Mouse (Mus musculus) kidney, postnatal 0 days (tissue): ENCODE results near the gene Shf. TPM values are rescaled to one million over a fixed set of nuclear protein-coding genes. Genes with fewer than 3 reads are reported as not detected.
A peak's percentile ranks its signal among the peaks of the same experiment; 100 is the strongest.

Source experiments
- ATAC-seq: fragments of 200-750 bp; cut with Nextera tagmentation; replicated peaks from 2 replicates; pipeline ENCODE4 v1.8.0; 2017; ENCODE audit warnings: low read depth, moderate number of reproducible peaks, moderate TSS enrichment, moderate library complexity; ENCODE audit not compliant: low FRiP score
- DNase-seq: peaks from one replicate; pipeline ENCODE4 v3.0.0-alpha.2; 2016; ENCODE audit warnings: low spot score
- H3K27ac ChIP-seq: fragments of 300-500 bp; sonication (generic); 2 replicates; pipeline ENCODE4 v1.5.1; 2014; ENCODE audit warnings: mild to moderate bottlenecking
- H3K27me3 ChIP-seq: fragments of 300-500 bp; sonication (generic); 2 replicates; pipeline ENCODE4 v1.6.1; 2014; ENCODE audit warnings: low read length, mixed read lengths; ENCODE audit not compliant: insufficient read depth
- H3K36me3 ChIP-seq: fragments of 300-500 bp; sonication (generic); 2 replicates; pipeline ENCODE4 v1.6.1; 2014; ENCODE audit warnings: low read length, mixed read lengths; ENCODE audit not compliant: insufficient read depth
- H3K4me1 ChIP-seq: fragments of 300-500 bp; sonication (generic); replicated peaks from 2 replicates; pipeline ENCODE4 v1.6.1; 2014; ENCODE audit warnings: antibody characterized with exemption, low read length, mixed read lengths; ENCODE audit not compliant: insufficient read depth
- H3K4me2 ChIP-seq: fragments of 300-500 bp; sonication (generic); 2 replicates; pipeline ENCODE4 v1.6.1; 2014; ENCODE audit warnings: mild to moderate bottlenecking, low read length, moderate library complexity, mixed read lengths
- H3K4me3 ChIP-seq: fragments of 300-500 bp; sonication (generic); replicated peaks from 2 replicates; pipeline ENCODE4 v1.5.1; 2014; ENCODE audit warnings: low read depth, low read length
- H3K9ac ChIP-seq: fragments of 300-500 bp; sonication (generic); 2 replicates; pipeline ENCODE4 v1.6.1; 2014; ENCODE audit warnings: low read depth, low read length
- H3K9me3 ChIP-seq: fragments of 300-500 bp; sonication (generic); replicated peaks from 2 replicates; pipeline ENCODE4 v1.6.1; 2016; ENCODE audit warnings: low read length, inconsistent platforms, mixed read lengths
- CTCF ChIP-seq: IDR thresholded peaks from 2 replicates; pipeline ENCODE4 v1.5.1; 2016; ENCODE audit warnings: antibody characterized with exemption, low read depth, mild to moderate bottlenecking, moderate library complexity
- WGBS: fragments of 180-500 bp; shearing (Covaris S2); extraction: QIAGEN DNeasy Blood & Tissue Kit; methylation state at CpG from one replicate; pipeline ENCODE4 v1.1.7; 2014; 5-methylcytosine and 5-hydroxymethylcytosine counted together
- polyA plus RNA-seq: library from polyadenylated mRNA; unstranded; fragments of >200 nt; fragmentation: Nextera tagmentation; extraction: Ambion mirVana; gene quantifications from 2 replicates; pipeline ENCODE4 v1.2.1, GENCODE M21; 2015

Gene Shf
- polyA plus RNA-seq, 1 experiment from 2014 or later, result 2.3 TPM

DNA sequence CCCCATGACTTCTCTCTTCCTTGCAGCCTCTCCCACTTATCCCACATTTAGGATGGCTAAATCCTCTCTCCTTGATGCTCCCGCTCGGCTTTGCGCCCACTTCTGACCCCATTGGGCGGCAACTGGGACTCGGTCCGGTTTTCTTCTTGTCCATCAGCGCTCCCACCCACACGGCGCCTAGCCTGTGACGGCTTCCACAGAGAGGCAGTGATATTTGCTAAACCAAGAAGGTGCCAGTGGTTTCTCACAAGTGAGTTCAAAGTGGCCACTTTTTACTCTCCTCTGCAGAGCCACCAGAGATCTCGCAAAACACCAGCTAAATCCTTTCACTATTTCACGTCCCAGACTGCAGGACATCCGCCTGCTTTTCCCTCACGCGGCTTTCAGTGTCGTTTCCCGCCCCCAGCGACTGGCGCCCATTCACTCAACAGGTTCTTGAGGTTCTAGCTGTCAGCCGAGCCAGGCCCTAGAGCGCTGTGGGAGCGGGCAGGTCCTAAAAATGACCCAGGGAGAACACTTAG lies 7.1 kb upstream of the Shf start:
- Histone ChIP-seq H3K4me3 (peak overlapping the region; percentile 73), H3K27me3 (no peaks in the 10 kb centered on the region), H3K9me3 (no peaks in the 10 kb centered on the region), H3K27ac (peak overlapping the region; percentile 77), H3K36me3 (no peaks in the 10 kb centered on the region), H3K9ac (peak overlapping the region; percentile 56), H3K4me2 (peak overlapping the region; percentile 90), H3K4me1 (0 out of 2 replicates have a peak, but pooled peaks cover 5% of the 10 kb centered on the region)
- under 1% methylated on average over 22 of the region's 22 CpGs for whole genome bisulfite sequencing
- no peak for TF ChIP-seq CTCF
- ATAC-seq (no peak), DNase-seq (peak; percentile 62)

DNA sequence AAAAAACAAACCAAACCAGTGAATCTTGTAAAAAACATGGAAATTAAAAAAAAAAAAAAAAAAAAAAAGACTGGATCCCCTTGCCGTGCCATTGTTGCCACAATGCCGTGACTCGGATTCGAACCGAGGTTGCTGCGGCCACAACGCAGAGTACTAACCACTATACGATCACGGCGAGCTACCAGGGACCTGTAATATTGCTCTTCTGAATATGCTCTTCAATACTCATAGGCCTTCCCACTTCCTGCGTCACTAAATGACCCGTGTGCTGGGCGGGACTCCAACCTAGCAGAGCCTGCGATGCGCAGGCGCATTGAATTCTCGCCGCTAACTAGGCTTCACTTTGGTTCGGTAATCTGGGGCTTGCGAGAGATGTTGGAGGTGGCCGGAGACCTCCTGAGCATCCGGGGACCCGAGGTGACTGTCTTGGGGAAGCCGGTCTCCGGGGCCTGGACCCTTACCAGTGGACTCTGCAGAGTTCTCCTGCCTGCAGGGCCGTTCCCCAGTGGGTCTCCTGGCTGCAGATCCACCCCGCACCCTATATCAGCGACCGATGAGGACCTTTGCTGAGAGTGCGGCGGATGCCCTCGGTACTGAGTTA lies 6.5 kb upstream of the Shf start:
- peak; percentile 85 for ATAC-seq

GRCm38 (mm10) chr2:122374666-122375331 lies 5.8 kb upstream of the Shf start:
- no peak for TF ChIP-seq CTCF
- 19% methylated on average over 23 of the region's 23 CpGs for WGBS

More for the DNA sequence above, 6.5 kb upstream of the Shf start:
- Histone ChIP-seq H3K36me3 (no peaks in the 10 kb centered on the region), H3K9ac (peak overlapping the region; percentile 56), H3K4me3 (peak overlapping the region; percentile 73), H3K4me1 (0 out of 2 replicates have a peak, but pooled peaks cover 5% of the 10 kb centered on the region), H3K27ac (peak overlapping the region; percentile 77), H3K4me2 (peak overlapping the region; percentile 90), H3K27me3 (no peaks in the 10 kb centered on the region), H3K9me3 (no peaks in the 10 kb centered on the region)
- no peak for TF ChIP-seq CTCF
- DNase-seq, result peak; percentile 97
- WGBS, result under 1% methylated on average over 32 of the region's 32 CpGs

DNA sequence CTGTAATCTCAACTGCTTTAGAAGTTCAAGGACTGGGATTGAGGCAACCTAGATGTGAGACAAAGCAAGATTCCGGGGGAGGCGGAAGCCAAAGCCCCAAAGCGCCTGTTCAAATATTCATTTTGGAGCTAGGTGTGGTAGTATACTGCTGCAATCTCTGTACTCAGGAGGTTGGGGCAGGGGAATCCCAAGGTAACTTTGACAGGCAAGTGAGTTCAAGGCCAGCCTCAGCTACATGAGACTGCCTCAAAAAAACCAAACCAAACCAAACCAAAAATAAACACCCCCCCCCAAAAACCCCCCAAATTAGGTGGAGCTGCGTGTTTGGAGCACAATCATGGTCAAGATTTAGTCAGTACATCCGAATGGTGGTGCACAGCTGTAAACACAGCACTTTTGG lies 5.0 kb upstream of the Shf start:
- WGBS, result 80% methylated on average over 5 of the region's 5 CpGs
- H3K36me3 ChIP-seq, result no peaks in the 10 kb centered on the region
- H3K4me1 ChIP-seq, result 0 out of 2 replicates have a peak, but pooled peaks cover 5% of the 10 kb centered on the region
- H3K4me3 ChIP-seq, result no peak overlapping the region
- ATAC-seq (no peak), DNase-seq (no peak)
- H3K4me2 ChIP-seq, result no peak overlapping the region
- H3K27ac ChIP-seq, result no peak overlapping the region
- no peak overlapping the region for H3K9ac ChIP-seq
- H3K9me3 ChIP-seq, result no peaks in the 10 kb centered on the region
- no peak for TF ChIP-seq CTCF
- no peaks in the 10 kb centered on the region for H3K27me3 ChIP-seq

More at GRCm38 (mm10) chr2:122374666-122375331, 5.8 kb upstream of the Shf start:
- peak overlapping the region; percentile 73 for H3K4me3 ChIP-seq
- 0 out of 2 replicates have a peak, but pooled peaks cover 5% of the 10 kb centered on the region for H3K4me1 ChIP-seq
- no peaks in the 10 kb centered on the region for H3K9me3 ChIP-seq
- peak overlapping the region; percentile 90 for H3K4me2 ChIP-seq
- ATAC-seq (no peak), DNase-seq (peak; percentile 38)
- H3K9ac ChIP-seq, result no peak overlapping the region; the same call in 1 of the 2 replicates
- no peak overlapping the region for H3K27ac ChIP-seq
- H3K36me3 ChIP-seq, result no peaks in the 10 kb centered on the region
- H3K27me3 ChIP-seq, result no peaks in the 10 kb centered on the region

DNA sequence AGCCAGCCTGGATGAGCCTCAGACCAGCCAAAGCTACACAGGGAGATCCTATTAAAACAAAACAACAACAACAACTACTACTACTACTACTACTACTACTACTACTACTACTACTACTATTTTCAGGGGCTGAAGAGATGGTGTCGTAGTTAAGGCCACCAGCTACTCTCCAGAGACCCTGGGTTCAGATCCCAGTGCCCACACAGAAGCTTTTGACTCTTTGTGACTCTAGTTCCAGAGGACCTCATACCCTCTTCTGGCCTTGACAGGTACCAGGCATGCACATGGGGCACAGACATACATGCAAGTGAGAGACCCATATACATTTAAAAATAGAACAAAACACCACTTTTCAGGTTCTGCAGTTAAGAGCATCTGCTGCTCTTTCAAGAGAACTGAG lies 3.6 kb upstream of the Shf start:
- Histone ChIP-seq H3K9me3 (no peaks in the 10 kb centered on the region), H3K27ac (no peak overlapping the region), H3K36me3 (no peaks in the 10 kb centered on the region), H3K4me1 (peaks cover 5% of the 10 kb centered on the region; the same call in 1 of the 2 replicates), H3K27me3 (no peaks in the 10 kb centered on the region), H3K4me3 (no peak overlapping the region), H3K4me2 (no peak overlapping the region), H3K9ac (no peak overlapping the region)
- TF ChIP-seq CTCF, result no peak
- ATAC-seq (no peak), DNase-seq (no peak)
- WGBS, result 86% methylated on average over 1 of the region's 1 CpGs

- ATAC-seq (no peak), DNase-seq (no peak)
- 71% methylated on average over 3 of the region's 3 CpGs for WGBS
- H3K9ac ChIP-seq, result no peak overlapping the region
- H3K9me3 ChIP-seq, result no peaks in the 10 kb centered on the region
- no peak overlapping the region for H3K4me2 ChIP-seq
- peaks cover 10% of the 10 kb centered on the region for H3K4me1 ChIP-seq
- H3K4me3 ChIP-seq, result no peak overlapping the region
- no peak for TF ChIP-seq CTCF
- no peaks in the 10 kb centered on the region for H3K36me3 ChIP-seq
- H3K27me3 ChIP-seq, result no peaks in the 10 kb centered on the region
- no peak overlapping the region for H3K27ac ChIP-seq
These were observed 3.1 kb upstream of the Shf start for GRCm38 (mm10) chr2:122372067-122372466.
